Mouse (Mus musculus): ENCODE measurements around the gene Cd72. TPM values are rescaled to one million over a fixed set of nuclear protein-coding genes. Genes with fewer than 3 reads are reported as not detected.

Gene Cd72
- total and polyA plus RNA-seq, 3 experiments: 24.0 to 61.4 (median 55.9) TPM

DNA sequence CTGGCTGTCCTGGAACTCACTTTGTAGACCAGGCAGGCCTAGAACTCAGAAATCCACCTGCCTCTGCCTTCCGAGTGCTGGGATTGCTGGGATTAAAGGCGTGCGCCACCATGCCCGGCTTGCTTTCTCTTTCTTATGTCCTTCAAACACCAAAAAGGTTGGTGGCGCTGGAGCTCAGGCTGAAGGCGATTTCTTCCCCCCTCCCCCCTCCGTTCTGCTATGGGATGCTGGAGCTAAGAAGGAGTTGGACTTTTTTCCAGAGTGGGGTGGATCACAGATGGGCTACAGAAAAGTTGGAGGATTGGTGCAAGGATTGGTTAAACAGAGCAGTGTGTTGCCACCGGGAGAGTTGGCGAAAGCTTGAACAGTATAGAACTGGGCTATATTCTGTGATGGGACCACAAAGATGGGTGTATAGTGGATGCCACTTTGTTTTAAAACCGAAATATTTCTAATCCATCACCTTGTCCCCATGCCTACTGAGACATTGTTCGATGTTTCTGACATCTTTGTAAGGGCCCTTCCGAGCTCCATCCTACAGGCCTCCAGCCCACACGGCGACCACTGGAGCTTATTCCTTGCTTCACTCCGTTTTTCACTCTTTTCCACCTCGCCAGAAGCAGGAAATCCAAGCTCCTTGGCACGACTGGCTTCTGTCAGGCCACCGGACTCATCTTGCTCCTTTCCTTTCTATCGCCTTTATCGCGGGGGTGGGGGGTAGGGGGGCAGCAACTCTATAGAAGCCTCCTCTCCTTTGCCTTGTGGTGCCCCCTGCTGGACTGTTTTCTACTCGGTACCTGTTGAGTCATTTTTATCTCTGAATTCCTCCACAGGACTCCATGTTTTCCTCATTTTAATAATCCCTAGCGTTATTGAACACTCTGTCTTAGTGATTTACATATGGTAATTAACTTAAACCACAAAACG lies 24.7 kb upstream of the Cd72 start:
- no peaks in the 10 kb centered on the region for H3K79me2 ChIP-seq (replicated peaks; ENCODE audit: control insufficient read depth, extremely low read depth, insufficient read depth, poor library complexity, severe bottlenecking)
- H3K36me3 ChIP-seq (replicated peaks in 1 of 2; ENCODE audit: control insufficient read depth in 1 of 2, insufficient read depth in 1 of 2, low read length in 1 of 2): no peaks in the 10 kb centered on the region
- H3K9me3 ChIP-seq (replicated peaks; ENCODE audit: low read length): no peaks in the 10 kb centered on the region
- H3K27ac ChIP-seq (ENCODE audit: insufficient read depth, low read depth): peak overlapping the region; percentile 63; the same call in 1 of the 2 replicates
- H3K4me3 ChIP-seq (replicated peaks in 1 of 3; ENCODE audit: low read depth in 2 of 3, low read length in 2 of 3, poor library complexity in 1 of 3): peak overlapping the region; percentile 44 to 58 (median 47)
- H3K9ac ChIP-seq (ENCODE audit: insufficient read depth, low read depth): peak overlapping the region; percentile 26
- peaks cover 16 to 56% of the 10 kb centered on the region in 2 experiments for H3K4me1 ChIP-seq (ENCODE audit: control insufficient read depth in 1 of 2, insufficient read depth in 2 of 2)
- peak overlapping the region; percentile 84 for H3K4me2 ChIP-seq (ENCODE audit: insufficient read depth, low read depth, poor library complexity, severe bottlenecking)
- TF ChIP-seq SMC3 (IDR thresholded peaks at IDR 0.05; ENCODE audit: low read depth, low read length) (peak; percentile 89), SIN3A (IDR thresholded peaks at IDR 0.05; ENCODE audit: low read length) (no peak), USF2 (conservative IDR thresholded peaks at IDR 0.05; ENCODE audit: low read depth, low read length) (no peak), ZNF384 (IDR thresholded peaks at IDR 0.05; ENCODE audit: low read depth, low read length) (no peak), ELF1 (IDR thresholded peaks at IDR 0.05; ENCODE audit: low read depth, low read length) (no peak), POLR2A (IDR thresholded peaks at IDR 0.05; ENCODE audit: low read depth, low read length) (peak; percentile 29; the same call in 1 of the 2 replicates), CHD1 (IDR thresholded peaks at IDR 0.05; ENCODE audit: low read depth, low read length) (no peak), RCOR1 (conservative IDR thresholded peaks at IDR 0.05; ENCODE audit: low read depth, low read length) (no peak), ZKSCAN1 (IDR thresholded peaks at IDR 0.05; ENCODE audit: borderline replicate concordance, low read depth, low read length) (no peak), IRF4 (IDR thresholded peaks at IDR 0.05; ENCODE audit: low read depth, low read length) (0 out of 2 replicates have a peak, but pooled peaks have one; percentile 11), NRF1 (IDR thresholded peaks at IDR 0.05; ENCODE audit: low read depth, low read length) (0 out of 2 replicates have a peak, but pooled peaks have one; percentile 25), MXI1 (IDR thresholded peaks at IDR 0.05; ENCODE audit: low read depth, low read length) (no peak), CTCF (conservative IDR thresholded peaks at IDR 0.05 in 1 of 2, IDR thresholded peaks at IDR 0.05 in 1 of 2; ENCODE audit: low read depth in 2 of 2, low read length in 2 of 2) (peak; percentile 26 to 95; a peak in 3 of 4 replicates), ZC3H11A (IDR thresholded peaks at IDR 0.05; ENCODE audit: low read depth, low read length) (peak; percentile 50; the same call in 1 of the 2 replicates), TBP (conservative IDR thresholded peaks at IDR 0.05; ENCODE audit: low read depth, low read length) (0 out of 2 replicates have a peak, but pooled peaks have one; percentile 47), ZMIZ1 (IDR thresholded peaks at IDR 0.05; ENCODE audit: low read depth, low read length) (no peak), BHLHE40 (IDR thresholded peaks at IDR 0.05; ENCODE audit: low read depth, low read length) (no peak), JUN (IDR thresholded peaks at IDR 0.05; ENCODE audit: insufficient read depth, low read depth, low read length) (no peak), MAZ (IDR thresholded peaks at IDR 0.05; ENCODE audit: low read depth, low read length) (peak; percentile 70; the same call in 1 of the 2 replicates), JUND (conservative IDR thresholded peaks at IDR 0.05; ENCODE audit: low read depth, low read length) (no peak), UBTF (IDR thresholded peaks at IDR 0.05; ENCODE audit: low read depth, low read length) (no peak), RAD21 (IDR thresholded peaks at IDR 0.05; ENCODE audit: low read depth, low read length) (peak; percentile 84), MYC (IDR thresholded peaks at IDR 0.05; ENCODE audit: low read depth, low read length) (no peak), CHD2 (IDR thresholded peaks at IDR 0.05; ENCODE audit: low read length) (peak; percentile 63), TCF12 (IDR thresholded peaks at IDR 0.05; ENCODE audit: low read depth, low read length) (no peak), ETS1 (conservative IDR thresholded peaks at IDR 0.05; ENCODE audit: low read depth, low read length) (no peak), EP300 (IDR thresholded peaks at IDR 0.05; ENCODE audit: low read length) (no peak), KAT2A (IDR thresholded peaks at IDR 0.05; ENCODE audit: insufficient replicate concordance, low read length) (no peak), HCFC1 (IDR thresholded peaks at IDR 0.05; ENCODE audit: low read depth, low read length) (no peak), POLR2AphosphoS2 (IDR thresholded peaks at IDR 0.05; ENCODE audit: low read depth, low read length) (no peak), PAX5 (IDR thresholded peaks at IDR 0.05; ENCODE audit: low read length) (no peak)
- no peaks in the 10 kb centered on the region for H3K27me3 ChIP-seq (replicated peaks)
- in situ Hi-C loops (cut with MboI; ENCODE audit: low pct_ligation_motif_present, low pct_unique_long_range_greater_than_20kb, low sequenced_read_pairs): no loop called here
- peak; percentile 89 for DNase-seq (ENCODE audit: extremely low read depth)
- dilution Hi-C loops (cut with MboI; ENCODE audit: extremely low pct_ligation_motif_present, extremely low pct_unique_long_range_greater_than_20kb, low sequenced_read_pairs): no loop called here
